15 mouse cellular contexts compared by ENCODE assay signal in the genomic region with DNA sequence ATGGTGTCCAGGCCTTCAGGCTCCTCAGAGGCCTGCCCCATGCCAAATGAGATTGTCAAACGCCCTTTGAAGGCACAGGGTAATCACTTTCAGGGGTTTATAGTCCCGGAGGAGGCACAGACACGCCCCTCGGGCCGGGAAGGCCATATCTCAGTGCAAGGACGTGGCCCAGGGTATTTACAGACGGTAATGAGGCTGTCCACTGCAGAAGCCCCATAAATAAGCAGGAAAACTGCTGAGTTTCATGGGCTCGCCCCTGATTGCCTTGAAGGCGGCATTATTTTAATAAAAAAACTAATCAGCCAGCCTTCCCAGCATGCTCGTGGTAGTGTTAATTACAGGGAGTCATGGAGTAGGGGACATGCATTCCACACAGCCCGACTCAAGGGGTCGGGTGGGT. TPM values are rescaled to one million over a fixed set of nuclear protein-coding genes. Genes with fewer than 3 reads are reported as not detected.
"Had no signal": no experiment of that assay in that cellular context is flagged by ENCODE, and none has a peak within 500 bp of the region (broad histone marks: within the 10 kb centered on the region; RNA-seq: fewer than 3 reads in every experiment).

No protein-coding gene starts in this region.

- DNase-seq: kidney, adult 2 months; kidney, postnatal 14 days; left cerebral cortex, postnatal 4 days; liver; liver, embryonic 13.5 days; liver, postnatal 0 days; right cerebral cortex, postnatal 14 days; thymus, adult 2 months; thymus, postnatal 25 days had no signal

- H3K27ac ChIP-seq: kidney, embryonic 15.5 days; liver, embryonic 13.5 days; lung, embryonic 15.5 days; stomach, embryonic 15.5 days had no signal

- H3K4me1 ChIP-seq: lung, embryonic 15.5 days; stomach, embryonic 15.5 days had no signal

- H3K9me3 ChIP-seq: kidney, embryonic 15.5 days; liver, embryonic 13.5 days; lung, embryonic 15.5 days; stomach, embryonic 15.5 days had no signal

- H3K27me3 ChIP-seq: liver, embryonic 13.5 days; lung, embryonic 15.5 days; stomach, embryonic 15.5 days had no signal

- H3K9ac ChIP-seq: kidney, embryonic 15.5 days; liver, embryonic 13.5 days; liver, postnatal 0 days; lung, embryonic 15.5 days; stomach, embryonic 15.5 days had no signal

- H3K36me3 ChIP-seq: kidney, embryonic 15.5 days; liver, embryonic 13.5 days; lung, embryonic 15.5 days; stomach, embryonic 15.5 days had no signal

- H3K4me3 ChIP-seq: kidney, embryonic 15.5 days; liver, embryonic 13.5 days; lung, embryonic 15.5 days; stomach, embryonic 15.5 days had no signal

- ATAC-seq: liver, postnatal 0 days; midbrain, embryonic 16.5 days had no signal

- H3K4me2 ChIP-seq: kidney, embryonic 15.5 days; liver, embryonic 13.5 days; lung, embryonic 15.5 days; midbrain, embryonic 11.5 days; stomach, embryonic 15.5 days had no signal

RNA-seq across cellular contexts. Expression of a gene that starts 26.8 kb away (rescaled TPM):
- polyA plus RNA-seq: liver, postnatal 0 days; midbrain, embryonic 11.5 days; neural tube, embryonic 11.5 days had no signal

RNA-seq across cellular contexts. Expression of a gene that starts 54.1 kb away (rescaled TPM):
- polyA plus RNA-seq: liver, postnatal 0 days had no signal
